Mouse (Mus musculus): ENCODE measurements around the gene Dtymk. TPM values are rescaled to one million over a fixed set of nuclear protein-coding genes. Genes with fewer than 3 reads are reported as not detected.
"Not testable (repeated sequence)": the region's sequence is repeated elsewhere in the genome, so short reads cannot be mapped to it uniquely, and the experiment has no call there.

Gene Dtymk
- polyA plus RNA-seq, 3 experiments from 2014 or later: 113 to 143 (median 119) TPM

DNA sequence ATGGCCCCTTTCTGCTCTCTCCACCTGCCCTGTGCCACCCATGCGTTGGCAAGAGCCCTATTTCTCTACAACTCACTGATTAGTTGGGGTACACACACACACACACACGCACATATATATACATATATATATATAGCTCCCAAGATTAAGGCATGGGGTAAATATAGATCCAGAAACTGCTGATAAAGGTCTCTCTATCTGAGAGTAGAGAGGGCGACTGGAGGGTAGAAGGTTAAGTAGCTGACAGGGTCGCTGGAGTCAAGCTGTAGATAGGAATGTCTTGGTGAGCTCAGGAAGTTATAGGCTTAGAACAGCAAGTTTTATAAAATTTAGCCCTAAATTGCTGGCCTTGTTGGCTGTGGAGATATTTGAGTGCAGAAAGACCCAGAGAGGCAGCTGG lies 3.1 kb upstream of the Dtymk start:
- no peak for ATAC-seq

DNA sequence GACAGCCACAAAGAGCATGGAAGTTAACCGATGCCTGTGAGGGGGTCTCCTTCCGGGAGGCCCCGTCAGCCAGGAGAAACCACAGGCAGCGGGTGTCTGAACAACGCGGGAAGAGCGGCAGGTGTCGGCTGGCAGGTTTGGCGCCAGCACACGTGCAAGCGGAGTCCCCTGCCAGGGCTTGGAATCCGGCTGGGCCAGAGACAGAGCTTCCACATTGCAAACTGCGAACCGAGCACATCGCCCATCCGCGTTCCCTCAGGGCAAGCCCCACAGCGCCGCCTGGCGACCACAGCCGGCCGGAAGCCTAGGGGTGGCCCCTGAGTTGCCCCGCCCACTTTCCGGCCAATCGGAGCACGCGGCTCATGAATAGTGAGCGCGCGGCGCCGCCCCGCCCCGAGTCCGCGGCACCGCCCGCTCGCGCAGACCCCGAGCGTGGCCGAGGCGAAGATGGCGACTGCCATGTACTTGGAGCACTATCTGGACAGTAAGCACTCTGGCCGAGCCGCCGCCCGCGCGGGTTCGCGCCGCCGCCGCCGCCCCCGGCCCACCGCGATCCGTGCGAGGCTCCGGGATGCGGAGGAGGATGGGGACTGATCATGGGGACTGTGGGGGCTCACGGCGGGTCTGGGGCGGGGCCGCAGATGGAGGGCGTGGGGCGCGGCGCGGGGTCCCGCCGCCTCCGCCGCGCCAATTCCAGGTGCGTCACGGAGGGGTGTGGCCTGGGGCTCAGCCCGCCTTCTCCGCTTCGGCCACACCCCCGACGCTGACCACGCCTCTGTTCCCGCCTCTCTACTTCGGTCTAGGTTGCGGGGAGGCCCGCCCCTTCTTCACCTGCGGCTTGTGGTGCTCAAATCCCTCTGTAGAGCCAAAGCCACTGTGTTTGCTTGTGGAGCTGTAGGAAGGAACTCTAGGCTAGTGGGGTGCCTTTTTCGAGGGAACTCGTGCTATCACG lies 2.1 kb upstream of the Dtymk start, which contains the start of gene Ing5:
TSS of gene Ing5 (plus strand) at position 410 of the 952 bp plus-strand sequence.
- ATAC-seq: peak; percentile 76

DNA sequence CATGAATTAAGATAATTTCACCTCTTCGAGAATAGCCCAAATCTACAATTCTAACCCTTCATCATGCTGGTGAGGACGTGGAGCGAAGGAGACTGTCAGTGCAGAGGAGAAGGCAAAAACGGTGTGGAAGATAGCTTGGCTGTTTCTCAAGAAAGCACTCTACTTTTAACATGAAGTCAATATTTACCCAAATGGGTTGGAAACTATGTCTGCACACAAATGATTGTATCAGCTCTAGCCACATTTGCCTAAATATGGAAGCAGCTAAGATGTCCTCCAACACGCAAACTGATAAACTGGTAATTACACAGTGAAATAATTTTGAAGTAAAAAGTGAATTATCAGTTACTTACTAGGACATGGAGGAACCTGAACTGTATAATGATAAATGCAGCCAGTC lies 1.0 kb upstream of the Dtymk start:
- ATAC-seq: no peak

DNA sequence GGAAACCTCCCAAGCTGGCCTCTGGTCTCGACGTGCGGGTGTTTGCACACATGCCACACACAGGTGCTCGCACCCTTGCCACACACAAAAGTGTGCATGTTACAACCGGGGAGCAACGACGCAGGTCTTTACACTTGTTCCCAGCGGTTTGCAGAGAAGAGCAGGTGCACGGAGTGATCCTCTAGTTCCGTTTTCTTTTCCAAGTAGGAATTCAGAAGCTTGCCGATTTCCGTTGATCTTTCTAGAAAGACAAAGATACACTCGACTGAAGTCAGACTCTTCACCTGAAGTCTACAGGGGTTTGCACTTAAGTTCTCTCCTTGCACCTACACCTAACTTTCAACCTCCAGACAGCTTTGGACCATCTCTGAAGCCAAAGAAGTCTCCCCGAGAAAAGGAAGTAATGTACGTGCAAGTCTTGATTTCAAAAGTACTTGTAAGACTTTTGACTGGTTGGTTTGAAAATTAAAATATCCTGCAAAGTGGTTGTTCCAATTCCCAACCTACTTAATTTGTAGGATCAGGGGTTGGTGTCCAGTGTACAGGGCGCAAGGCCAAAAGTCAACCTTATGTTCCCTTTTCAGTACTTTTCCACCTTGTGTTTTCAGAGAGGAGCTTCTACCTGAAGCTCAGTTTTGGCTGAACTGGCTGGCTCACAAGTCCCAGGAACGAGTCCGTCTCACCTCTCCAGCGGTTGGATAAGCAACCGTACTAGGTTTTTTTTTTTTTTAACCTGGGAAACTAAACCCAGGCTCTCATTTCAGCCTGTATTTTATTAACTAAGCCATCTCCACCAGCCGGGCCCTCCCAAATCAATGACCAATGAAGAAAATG lies 847 bp downstream of the Dtymk start:
- no peak for ATAC-seq

DNA sequence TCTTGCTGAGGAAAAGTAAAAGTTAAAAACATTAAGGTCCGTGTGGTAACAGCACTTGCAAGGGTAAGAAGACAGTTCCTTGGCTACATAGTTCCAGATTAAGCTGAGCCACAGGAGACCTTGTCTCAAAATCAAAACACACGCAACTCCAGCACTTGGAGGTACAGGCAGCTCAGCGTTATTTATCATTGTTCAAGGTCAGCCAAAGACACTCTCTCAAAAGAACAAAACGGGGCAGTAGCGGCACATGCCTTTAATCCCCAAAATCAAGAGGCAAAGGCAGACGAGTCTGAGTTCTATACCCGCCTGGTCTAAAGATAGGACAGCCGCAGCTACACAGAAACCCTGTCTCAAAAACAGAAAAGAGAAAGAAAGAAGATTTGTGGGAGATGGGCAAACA lies 5.8 kb downstream of the Dtymk start:
- no peak for ATAC-seq

DNA sequence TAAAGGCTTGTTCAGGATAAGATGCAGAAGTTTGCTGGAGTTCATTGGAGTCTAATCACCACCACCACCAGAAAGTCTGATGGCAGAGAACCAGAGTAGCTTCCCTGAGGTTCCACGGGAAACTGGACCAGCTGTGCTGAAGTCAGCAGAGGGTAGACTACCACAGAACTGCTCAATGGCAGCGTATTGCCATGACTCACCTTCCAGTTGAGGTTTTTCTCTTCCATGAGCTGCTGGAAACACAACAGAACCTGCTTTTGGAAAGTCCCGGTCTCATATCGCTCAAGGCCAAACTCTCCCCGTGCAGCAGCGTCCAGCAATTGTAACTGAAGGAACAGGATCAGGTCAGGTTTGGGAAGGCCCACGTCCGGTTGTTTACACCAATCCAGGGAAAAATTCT lies 7.2 kb downstream of the Dtymk start:
- no peak for ATAC-seq

DNA sequence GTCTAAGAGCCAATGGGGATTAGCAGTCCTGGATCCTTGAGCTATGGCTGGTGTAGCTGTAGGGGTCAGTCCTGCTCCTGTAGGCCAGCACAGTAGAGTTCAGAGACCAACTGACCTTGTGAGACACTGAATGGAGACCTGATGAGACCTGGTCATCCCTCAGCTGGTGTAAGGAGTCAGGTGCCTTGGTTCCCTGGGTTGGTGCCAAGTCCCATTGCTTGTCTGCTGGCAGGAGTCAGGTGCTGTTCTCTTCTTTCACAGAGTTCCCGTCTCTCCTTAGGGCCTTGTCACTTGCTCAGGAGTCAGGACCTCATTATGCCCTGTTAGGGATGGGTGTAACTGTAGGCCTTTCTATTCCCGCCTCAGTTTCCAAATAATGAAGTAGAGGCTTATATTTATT lies 14.8 kb downstream of the Dtymk start:
- ATAC-seq: no peak

DNA sequence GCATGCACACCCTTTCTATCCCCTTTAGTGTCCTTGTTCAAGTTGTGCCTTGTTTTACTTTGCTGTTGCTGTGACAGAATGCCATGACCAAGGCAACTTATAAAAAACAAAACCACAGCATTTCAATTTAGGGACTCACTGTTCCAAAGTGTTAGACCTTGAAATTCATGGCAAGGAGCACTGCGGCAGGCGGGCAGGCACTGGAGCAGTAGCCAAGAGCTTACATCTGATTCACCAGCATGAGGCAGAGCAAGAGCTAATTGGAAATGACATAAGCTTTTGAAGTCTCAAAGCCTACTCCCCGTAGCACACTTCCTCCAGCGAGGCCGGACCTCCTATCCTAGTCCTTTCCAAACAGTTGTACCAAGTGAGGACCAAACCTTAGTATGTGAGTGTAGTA lies 25.0 kb downstream of the Dtymk start:
- no peak for ATAC-seq

DNA sequence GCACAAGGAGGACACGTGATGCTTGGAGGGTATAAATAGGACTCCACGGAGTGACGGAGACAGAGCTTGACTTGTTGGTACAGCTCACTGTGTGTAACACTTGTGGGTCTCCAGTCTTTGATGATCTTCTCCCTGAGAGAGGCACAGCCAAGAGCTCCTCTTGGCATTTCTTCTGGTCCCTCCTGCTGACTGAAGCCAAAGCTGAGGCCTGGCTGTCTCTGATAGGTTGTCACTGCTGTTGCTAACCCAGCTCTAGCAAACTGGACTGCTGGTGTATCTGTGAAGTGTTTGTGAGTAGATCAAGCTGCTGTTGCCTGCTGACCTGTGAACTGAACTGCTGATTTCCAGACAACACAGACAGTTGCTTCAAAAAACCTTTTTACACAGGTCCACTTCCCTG lies 31.8 kb downstream of the Dtymk start:
- ATAC-seq: no peak

DNA sequence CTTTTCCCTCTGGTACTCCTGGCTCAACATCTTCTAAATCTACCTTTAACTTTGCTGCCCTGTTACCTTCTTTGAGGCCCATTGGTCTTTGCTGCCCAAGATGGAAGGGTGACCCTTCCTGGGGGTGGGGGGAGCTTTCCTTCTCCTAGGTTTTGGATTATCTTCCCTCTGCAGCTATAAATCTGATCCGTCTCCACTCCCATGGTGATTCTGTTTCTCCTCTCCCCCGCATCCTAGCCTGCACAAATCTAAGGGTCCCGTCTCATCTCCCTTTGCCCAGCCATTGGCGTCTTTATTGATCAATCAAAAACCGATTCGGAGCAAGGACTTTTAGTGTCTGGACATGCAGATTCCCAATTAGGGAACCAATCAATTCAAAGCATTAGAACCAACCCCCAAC lies 34.1 kb downstream of the Dtymk start:
- ATAC-seq: no peak

DNA sequence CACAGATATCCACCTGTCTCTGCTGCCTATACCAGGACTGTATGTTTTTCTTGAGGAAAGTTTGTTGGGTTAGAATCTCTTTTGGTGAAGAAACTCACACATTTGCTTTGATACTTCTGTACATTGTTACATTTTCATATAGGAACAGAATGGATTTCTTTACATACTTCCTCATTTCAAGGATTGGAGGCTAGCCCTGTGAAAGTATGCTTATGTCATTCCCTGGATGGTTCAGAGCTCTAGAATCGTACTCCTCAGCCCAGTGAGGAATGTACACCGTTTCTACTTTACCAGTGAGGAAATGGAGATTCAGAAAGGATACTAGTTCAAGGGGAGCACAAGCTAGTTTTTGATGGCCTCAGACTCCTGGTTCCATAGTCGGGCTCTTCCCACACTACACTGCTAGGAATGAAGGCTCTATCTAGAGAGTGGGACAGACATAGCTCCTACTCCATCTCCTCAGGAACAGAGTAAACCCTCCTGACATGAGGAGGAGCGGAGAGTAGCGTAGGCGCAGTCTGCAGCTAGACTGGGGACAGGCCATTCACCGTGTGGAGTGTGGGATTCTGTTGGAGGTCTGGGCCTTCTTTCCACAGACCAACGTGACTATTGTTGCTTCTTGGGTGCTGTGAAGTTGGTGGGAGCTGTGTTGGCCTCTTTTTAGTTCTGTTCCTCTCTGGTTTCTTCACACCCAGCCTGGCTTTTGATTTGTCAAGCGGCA lies 36.7 kb downstream of the Dtymk start:
- no peak for ATAC-seq

DNA sequence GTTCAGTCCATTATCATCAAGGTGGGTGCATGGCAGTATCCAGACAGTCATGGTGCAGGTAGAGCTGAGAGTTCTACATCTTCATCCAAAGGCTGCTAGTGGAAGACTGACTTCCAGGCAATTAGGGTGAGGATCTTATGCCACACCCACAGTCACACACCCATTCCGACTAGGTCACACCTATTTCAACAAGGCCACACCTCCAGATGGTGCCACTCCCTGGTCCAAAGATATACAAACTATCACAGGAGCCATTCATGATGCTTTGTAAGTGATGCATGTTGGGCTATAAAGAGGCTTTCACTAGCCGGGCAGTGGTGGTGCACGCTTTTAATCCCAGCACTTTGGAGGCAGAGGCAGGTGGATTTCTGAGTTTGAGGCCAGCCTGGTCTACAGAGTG lies 38.2 kb downstream of the Dtymk start:
- ATAC-seq: not testable (repeated sequence)

DNA sequence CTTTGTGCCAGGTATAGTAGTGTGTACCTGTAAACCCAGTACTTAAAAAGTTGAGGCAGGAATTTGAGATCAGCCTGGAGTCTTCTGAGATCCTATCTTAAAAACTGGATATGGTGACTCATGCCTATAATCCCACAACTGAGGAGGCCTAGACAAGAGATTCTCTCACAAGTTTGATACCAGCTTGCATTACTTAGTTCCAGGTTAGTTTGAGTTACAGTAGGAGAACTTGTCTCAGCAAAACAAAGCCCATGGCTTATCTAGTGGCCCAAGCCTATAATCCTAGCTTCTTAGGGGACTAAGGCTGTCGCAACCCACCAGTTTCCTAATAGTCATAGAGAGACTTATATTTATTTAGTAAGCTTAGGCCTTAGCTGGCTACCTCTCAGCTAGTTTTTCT lies 41.7 kb downstream of the Dtymk start:
- ATAC-seq: no peak

DNA sequence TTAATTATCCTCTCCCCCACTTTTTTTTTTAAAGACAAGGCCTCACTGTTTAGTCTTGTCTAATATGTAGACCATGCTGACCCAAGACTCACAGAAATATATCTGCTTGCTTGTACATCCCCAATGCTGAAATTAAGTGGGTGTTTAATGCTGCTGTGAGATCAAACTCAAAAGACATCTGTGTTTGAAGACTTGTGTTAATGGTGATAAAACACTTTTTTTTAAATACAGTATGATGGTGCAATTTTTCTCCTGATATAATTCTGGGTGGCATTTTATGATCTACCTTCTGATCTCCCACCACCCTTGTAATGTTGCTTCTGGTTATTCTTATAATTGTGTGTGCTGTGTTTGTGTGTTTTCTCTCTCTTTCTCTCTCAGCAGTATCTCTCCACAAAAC lies 45.6 kb downstream of the Dtymk start:
- ATAC-seq: no peak

DNA sequence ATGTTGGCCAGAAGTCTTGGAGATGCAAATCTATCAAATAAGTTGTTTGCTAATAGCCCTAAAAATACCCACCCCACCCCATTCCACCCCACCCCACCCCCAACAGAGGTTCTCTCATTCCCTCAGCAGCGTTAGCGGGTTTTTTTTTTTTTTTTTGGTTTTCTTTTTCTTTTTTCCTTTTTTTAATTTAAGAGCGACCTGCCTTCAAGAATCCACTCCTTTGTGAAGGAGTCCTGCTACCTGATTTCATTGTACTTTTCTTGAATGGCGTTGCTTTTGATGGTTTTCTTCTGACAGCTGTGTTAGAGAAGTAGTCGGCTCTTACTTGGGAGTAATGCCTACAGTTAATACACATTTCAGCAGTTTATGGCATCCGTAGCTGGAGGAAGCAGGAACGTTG lies 46.1 kb downstream of the Dtymk start:
- ATAC-seq: no peak

DNA sequence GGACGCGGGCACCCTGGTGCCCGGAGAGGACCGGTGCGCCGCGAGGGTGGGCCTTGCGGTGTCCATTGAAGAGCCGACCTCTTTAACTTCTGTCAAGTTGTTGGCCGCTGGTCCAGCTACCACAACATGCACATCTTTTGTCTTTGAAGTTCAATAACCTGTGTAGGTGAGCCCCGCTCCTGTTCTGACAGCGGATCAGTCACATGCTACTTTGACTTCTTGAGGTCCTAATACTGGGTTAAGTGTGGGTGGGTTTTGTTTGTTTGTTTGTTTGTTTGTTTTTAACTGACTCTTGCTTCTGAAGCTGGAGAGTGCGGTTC lies 46.5 kb downstream of the Dtymk start:
- peak; percentile 11 for ATAC-seq

DNA sequence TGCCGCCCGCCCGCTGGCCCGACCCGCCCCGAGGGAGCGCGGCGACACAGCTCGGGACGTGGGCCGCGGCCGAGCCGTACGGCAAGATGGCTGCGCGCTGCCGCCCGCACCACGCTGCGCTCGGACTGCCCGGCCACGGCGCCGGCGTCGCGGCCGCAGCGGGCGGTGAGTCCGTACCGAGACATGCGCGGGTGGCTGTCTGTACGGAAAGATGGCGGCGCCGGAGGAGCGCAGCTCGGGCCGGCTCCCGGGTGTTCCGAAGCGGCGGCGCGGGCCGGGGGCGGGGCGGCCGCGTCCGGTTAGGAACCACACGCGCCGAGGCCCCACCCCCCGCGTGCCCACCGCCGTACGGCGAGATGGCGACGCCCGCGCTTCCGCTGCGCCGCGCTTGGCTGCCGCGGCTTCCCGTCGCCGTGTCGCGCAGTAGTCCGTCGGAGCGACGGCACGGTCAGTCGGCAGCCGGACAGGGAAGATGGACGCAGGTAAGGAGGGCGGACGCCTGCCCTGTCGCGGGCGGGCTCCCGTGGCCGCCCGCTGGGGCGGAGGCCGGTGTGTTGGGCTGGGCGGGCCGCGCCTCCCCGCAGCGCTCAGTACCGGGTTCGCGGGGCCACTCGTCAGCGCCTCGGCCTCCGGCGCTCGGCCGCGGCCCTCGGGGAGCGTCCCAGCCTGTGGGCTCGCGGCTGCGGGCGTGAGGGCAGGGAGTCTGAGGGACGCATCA lies 47.0 kb downstream of the Dtymk start, which contains the start of gene Thap4:
TSS of gene Thap4 (minus strand) at position 292 of the 718 bp plus-strand sequence.
- peak; percentile 86 for ATAC-seq

DNA sequence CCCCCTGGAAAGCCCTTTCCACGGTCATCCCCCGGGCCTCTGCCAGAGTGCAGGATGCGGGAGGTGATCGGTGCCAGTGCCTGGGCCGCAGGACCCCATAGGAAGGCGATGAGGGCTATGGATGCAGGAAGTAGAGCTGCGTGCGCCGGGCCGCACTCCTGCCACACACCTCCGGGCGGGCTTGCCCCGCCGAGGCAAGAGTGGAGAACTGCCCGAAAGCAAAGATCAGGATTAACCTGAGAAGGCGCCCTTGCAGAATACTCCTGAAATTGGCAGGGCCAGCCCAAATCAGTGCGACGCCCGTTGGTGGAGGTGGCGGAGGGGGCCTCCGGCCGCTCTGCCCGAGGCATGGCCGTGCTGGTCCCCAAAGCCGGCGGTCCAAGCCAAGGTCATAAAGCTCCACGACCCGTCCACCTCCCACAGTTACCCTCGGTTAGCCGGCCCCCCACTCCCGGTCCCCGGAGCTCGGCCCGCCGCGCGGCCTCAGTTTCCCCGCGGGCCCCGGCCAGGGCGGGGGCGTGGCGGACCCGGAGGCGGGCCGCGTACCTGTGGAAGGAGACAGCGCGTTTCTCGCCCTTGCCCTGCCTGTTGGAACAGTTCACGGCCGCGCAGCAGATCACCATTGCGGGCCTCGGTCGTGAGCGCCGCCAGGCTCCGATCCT lies 47.7 kb downstream of the Dtymk start:
- ATAC-seq: peak; percentile 37

DNA sequence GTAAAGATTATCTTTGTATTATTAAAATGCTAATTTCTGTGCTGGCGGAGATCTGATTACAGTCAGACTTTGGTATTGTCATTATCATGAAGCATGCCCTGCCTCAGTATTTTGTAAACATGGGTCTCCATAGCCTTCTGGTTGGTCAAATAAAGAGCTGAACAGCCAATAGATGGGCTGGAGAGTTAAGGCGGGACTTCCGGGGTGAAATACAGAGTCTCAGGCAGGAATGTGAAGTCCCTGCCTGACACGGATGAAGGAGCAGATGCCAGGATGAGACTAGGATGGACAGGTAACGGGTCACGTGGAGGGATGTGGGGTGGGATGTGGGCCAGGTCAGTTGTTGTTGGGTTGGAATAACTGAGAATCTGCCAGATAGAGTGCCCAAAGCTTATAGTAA lies 50.4 kb downstream of the Dtymk start, which contains the start of gene Atg4b:
TSS of gene Atg4b (plus strand) at position 211 of the 400 bp plus-strand sequence.
- ATAC-seq: no peak

DNA sequence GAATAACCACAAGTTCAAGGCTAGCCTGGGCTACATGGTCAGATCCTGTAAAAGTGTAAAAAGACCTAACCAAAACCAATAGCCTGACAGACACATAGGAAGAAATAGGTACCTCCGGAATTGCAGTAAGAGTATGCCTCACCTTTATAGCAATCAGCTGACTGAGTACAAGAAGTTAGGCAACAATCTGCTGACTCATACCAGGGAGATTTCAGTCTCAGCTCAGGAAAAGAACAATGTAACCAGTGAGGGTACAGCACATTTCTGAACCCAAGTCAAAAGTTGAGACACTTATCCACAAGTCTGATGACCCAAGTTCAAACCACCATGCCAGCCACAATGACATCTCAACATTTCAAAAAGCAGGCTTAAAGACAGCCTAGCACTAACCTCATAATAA lies 53.2 kb downstream of the Dtymk start:
- ATAC-seq: no peak

DNA sequence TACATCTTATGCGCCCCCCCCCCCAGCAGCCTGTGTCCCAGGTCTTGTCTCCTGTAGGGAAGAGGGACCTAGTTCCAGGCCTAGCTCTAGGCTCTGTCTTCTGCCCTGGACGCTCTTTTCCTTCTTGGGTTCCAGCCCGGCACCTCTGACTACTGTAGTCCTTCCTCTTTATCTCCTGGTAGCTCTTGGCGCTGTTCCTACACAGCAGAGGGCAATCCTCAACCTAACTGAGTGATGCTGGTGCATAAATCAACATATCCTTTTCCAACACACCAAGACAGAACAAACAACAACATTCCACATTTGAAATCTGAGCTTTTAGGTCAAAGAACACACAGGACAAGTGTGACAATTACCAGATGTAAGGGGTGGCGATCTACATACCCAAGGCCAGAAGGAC lies 55.6 kb downstream of the Dtymk start:
- no peak for ATAC-seq

DNA sequence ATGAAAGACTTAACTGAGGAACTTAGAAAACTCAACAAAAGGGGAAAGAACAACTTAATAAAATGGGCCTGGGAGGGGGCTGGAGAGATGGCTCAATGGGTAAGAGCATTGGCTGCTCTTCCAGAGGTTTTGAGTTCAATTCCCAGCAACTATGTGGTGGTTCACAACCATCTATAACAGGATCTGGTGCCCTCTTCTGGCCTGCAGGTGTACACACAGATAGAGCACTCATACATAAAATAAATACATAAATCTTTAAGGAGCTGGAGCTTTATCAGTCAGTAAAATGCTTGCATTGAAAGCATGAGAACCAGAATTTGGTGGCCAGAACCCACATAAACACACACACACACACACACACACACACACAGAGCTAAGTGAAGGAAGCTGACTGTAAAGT lies 58.8 kb downstream of the Dtymk start:
- no peak for ATAC-seq
